Mouse (Mus musculus) neural tube, embryonic 14.5 days (tissue): ENCODE results near the gene Exoc2. TPM values are rescaled to one million over a fixed set of nuclear protein-coding genes. Genes with fewer than 3 reads are reported as not detected.

Experiments
- ATAC-seq: fragments of 200-750 bp; cut with Nextera tagmentation; 2 replicates; pipeline ENCODE4 v1.8.0; 2017; ENCODE audit warnings: low read depth, mild to moderate bottlenecking, moderate TSS enrichment, moderate library complexity
- H3K27ac ChIP-seq: fragments of 300-500 bp; sonication (generic); 2 replicates; pipeline ENCODE4 v1.5.1; 2014; ENCODE audit warnings: low read depth, mild to moderate bottlenecking, control low read depth, low read length, moderate library complexity, mixed read lengths
- H3K27me3 ChIP-seq: fragments of 300-500 bp; sonication (generic); 2 replicates; pipeline ENCODE4 v1.6.1; 2014; ENCODE audit warnings: low read length; ENCODE audit not compliant: control insufficient read depth, insufficient read depth
- H3K36me3 ChIP-seq: fragments of 300-500 bp; sonication (generic); 2 replicates; pipeline ENCODE4 v1.6.1; 2014; ENCODE audit warnings: low read length, mixed read lengths; ENCODE audit not compliant: control insufficient read depth, insufficient read depth
- H3K4me1 ChIP-seq: fragments of 300-500 bp; sonication (generic); 2 replicates; pipeline ENCODE4 v1.6.1; 2014; ENCODE audit warnings: low read length; ENCODE audit not compliant: control insufficient read depth, insufficient read depth
- H3K4me2 ChIP-seq: fragments of 300-500 bp; sonication (generic); 2 replicates; pipeline ENCODE4 v1.6.1; 2014; ENCODE audit warnings: mild to moderate bottlenecking, low read depth, low read length, control low read depth
- H3K4me3 ChIP-seq: fragments of 300-500 bp; sonication (generic); 2 replicates; pipeline ENCODE4 v1.5.1; 2014; ENCODE audit warnings: low read depth, low read length, control low read depth, mixed read lengths
- H3K9ac ChIP-seq: fragments of 300-500 bp; sonication (generic); replicated peaks from 2 replicates; pipeline ENCODE4 v1.6.1; 2014; ENCODE audit warnings: low read depth, mild to moderate bottlenecking, control low read depth, low read length, mixed read lengths
- H3K9me3 ChIP-seq: fragments of 300-500 bp; sonication (generic); 2 replicates; pipeline ENCODE4 v1.6.1; 2016; ENCODE audit warnings: low read length; ENCODE audit not compliant: control insufficient read depth
- WGBS: fragments of 180-500 bp; shearing (Covaris S2); extraction: QIAGEN DNeasy Blood & Tissue Kit; methylation state at CpG from one replicate; pipeline ENCODE4 v1.1.7; 2014; 5-methylcytosine and 5-hydroxymethylcytosine counted together
- polyA plus RNA-seq: library from polyadenylated mRNA; unstranded; fragments of >200 nt; fragmentation: Nextera tagmentation; extraction: Ambion mirVana; gene quantifications from 2 replicates; pipeline ENCODE4 v1.2.1, GENCODE M21; 2014

The Exoc2 gene
- polyA plus RNA-seq, 1 experiment from 2014 or later: 56.3 TPM

DNA sequence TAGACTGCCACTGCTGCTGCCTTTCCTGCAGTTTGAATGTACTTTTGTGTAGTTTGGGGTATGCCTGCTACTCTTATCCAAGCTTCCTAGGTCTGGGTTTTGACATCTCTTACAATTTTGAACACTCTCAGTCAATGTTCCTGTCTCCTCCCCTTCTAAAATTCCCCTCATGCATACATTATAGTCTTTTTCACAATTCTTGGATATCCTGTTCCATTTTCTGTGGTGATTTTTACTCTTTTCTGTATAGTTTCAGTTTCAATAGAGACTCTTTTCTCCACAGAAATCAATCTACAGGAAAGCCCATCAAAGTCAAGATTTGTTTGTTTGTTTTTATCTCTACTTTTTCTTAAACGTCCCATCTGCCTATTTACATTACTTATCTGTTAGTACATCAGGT, 20.3 kb downstream of the Exoc2 start:
- no peaks in the 10 kb centered on the region for H3K27me3 ChIP-seq
- H3K36me3 ChIP-seq: no peaks in the 10 kb centered on the region
- H3K4me2 ChIP-seq: no peak overlapping the region
- WGBS: 87% methylated on average over 1 of the region's 1 CpGs
- H3K9me3 ChIP-seq: no peaks in the 10 kb centered on the region
- H3K4me3 ChIP-seq: no peak overlapping the region
- no peaks in the 10 kb centered on the region for H3K4me1 ChIP-seq
- no peak overlapping the region for H3K27ac ChIP-seq
- no peak for ATAC-seq
- no peak overlapping the region for H3K9ac ChIP-seq

- no peaks in the 10 kb centered on the region for H3K9me3 ChIP-seq
- H3K36me3 ChIP-seq: no peaks in the 10 kb centered on the region
- H3K27ac ChIP-seq: no peak overlapping the region
- WGBS: 95% methylated on average over 2 of the region's 2 CpGs
- no peak overlapping the region for H3K4me2 ChIP-seq
- no peaks in the 10 kb centered on the region for H3K4me1 ChIP-seq
- no peak overlapping the region for H3K9ac ChIP-seq
- no peak for ATAC-seq
- H3K4me3 ChIP-seq: no peak overlapping the region
- H3K27me3 ChIP-seq: no peaks in the 10 kb centered on the region
These were observed 21.8 kb downstream of the Exoc2 start for GRCm38 (mm10) chr13:30952044-30952443.

GRCm38 (mm10) chr13:30949181-30949580, 24.7 kb downstream of the Exoc2 start:
- Histone ChIP-seq H3K9ac (no peak overlapping the region), H3K9me3 (no peaks in the 10 kb centered on the region), H3K27ac (no peak overlapping the region), H3K27me3 (no peaks in the 10 kb centered on the region), H3K4me2 (no peak overlapping the region), H3K4me1 (no peaks in the 10 kb centered on the region), H3K4me3 (no peak overlapping the region), H3K36me3 (no peaks in the 10 kb centered on the region)
- no peak for ATAC-seq
- over 99% methylated on average over 9 of the region's 9 CpGs for WGBS

- Histone ChIP-seq H3K9ac (no peak within 1 kb of the TSS), H3K36me3 (no peaks in the 10 kb centered on the region), H3K27ac (no peak within 1 kb of the TSS), H3K4me3 (no peak within 1 kb of the TSS), H3K27me3 (no peaks in the 10 kb centered on the region), H3K4me2 (no peak within 1 kb of the TSS), H3K4me1 (no peaks in the 10 kb centered on the region), H3K9me3 (no peaks in the 10 kb centered on the region)
- ATAC-seq: no peak
- WGBS: 95% methylated on average over 11 of the region's 11 CpGs
These were observed 26.4 kb downstream of the Exoc2 start, which contains the start of gene Hus1b for GRCm38 (mm10) chr13:30947540-30947939. TSS of gene Hus1b (minus strand) at chr13:30947759.

GRCm38 (mm10) chr13:30947129-30947528, 26.8 kb downstream of the Exoc2 start:
- no peak overlapping the region for H3K27ac ChIP-seq
- no peaks in the 10 kb centered on the region for H3K27me3 ChIP-seq
- no peak overlapping the region for H3K4me2 ChIP-seq
- H3K9me3 ChIP-seq: no peaks in the 10 kb centered on the region
- H3K4me1 ChIP-seq: no peaks in the 10 kb centered on the region
- no peak overlapping the region for H3K4me3 ChIP-seq
- H3K9ac ChIP-seq: no peak overlapping the region
- H3K36me3 ChIP-seq: no peaks in the 10 kb centered on the region
- no peak for ATAC-seq
- WGBS: 95% methylated on average over 15 of the region's 15 CpGs

GRCm38 (mm10) chr13:30945788-30946187, 28.1 kb downstream of the Exoc2 start:
- H3K27me3 ChIP-seq: no peaks in the 10 kb centered on the region
- H3K9me3 ChIP-seq: no peaks in the 10 kb centered on the region
- H3K27ac ChIP-seq: no peak overlapping the region
- H3K4me2 ChIP-seq: no peak overlapping the region
- no peaks in the 10 kb centered on the region for H3K36me3 ChIP-seq
- no peak overlapping the region for H3K9ac ChIP-seq
- no peak overlapping the region for H3K4me3 ChIP-seq
- no peak for ATAC-seq
- no peaks in the 10 kb centered on the region for H3K4me1 ChIP-seq

DNA sequence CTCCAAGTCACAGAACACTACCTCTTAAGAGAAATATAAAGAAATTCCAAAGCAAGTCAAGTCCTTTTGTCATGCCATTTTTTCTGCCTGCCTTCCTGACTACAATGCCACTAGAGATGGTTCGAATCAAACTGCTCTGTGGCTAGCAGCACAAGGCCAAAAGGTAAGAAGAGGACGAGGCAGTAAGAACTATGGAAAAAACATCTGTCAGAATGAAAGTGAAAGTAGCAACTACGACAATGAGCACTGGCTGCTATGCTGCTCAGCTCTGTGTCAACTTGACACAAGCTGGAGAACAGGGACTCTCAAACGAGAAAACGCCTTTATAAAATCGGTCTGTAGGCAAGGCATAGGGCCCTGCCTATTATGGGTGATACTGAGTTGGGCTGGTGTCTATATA, 40.9 kb downstream of the Exoc2 start:
- Histone ChIP-seq H3K36me3 (no peaks in the 10 kb centered on the region), H3K4me3 (no peak overlapping the region), H3K9me3 (no peaks in the 10 kb centered on the region), H3K27ac (no peak overlapping the region), H3K4me1 (no peaks in the 10 kb centered on the region), H3K4me2 (no peak overlapping the region), H3K27me3 (no peaks in the 10 kb centered on the region), H3K9ac (no peak overlapping the region)
- WGBS: 75% methylated on average over 6 of the region's 6 CpGs
- no peak for ATAC-seq

- H3K27ac ChIP-seq: no peak overlapping the region
- no peak overlapping the region for H3K4me3 ChIP-seq
- no peak overlapping the region for H3K4me2 ChIP-seq
- no peak for ATAC-seq
- no peaks in the 10 kb centered on the region for H3K4me1 ChIP-seq
- no peaks in the 10 kb centered on the region for H3K36me3 ChIP-seq
- no peaks in the 10 kb centered on the region for H3K27me3 ChIP-seq
- WGBS: 85% methylated on average over 4 of the region's 4 CpGs
- no peak overlapping the region for H3K9ac ChIP-seq
- no peaks in the 10 kb centered on the region for H3K9me3 ChIP-seq
These were observed 42.3 kb downstream of the Exoc2 start for GRCm38 (mm10) chr13:30931613-30932012.

GRCm38 (mm10) chr13:30929119-30929518, 44.8 kb downstream of the Exoc2 start:
- H3K36me3 ChIP-seq: peaks cover 7% of the 10 kb centered on the region; the same call in 1 of the 2 replicates
- H3K9ac ChIP-seq: no peak overlapping the region
- no peak overlapping the region for H3K4me3 ChIP-seq
- H3K4me1 ChIP-seq: no peaks in the 10 kb centered on the region
- H3K27me3 ChIP-seq: no peaks in the 10 kb centered on the region
- H3K4me2 ChIP-seq: no peak overlapping the region
- no peaks in the 10 kb centered on the region for H3K9me3 ChIP-seq
- 96% methylated on average over 2 of the region's 2 CpGs for WGBS
- no peak overlapping the region for H3K27ac ChIP-seq
- no peak for ATAC-seq

- Histone ChIP-seq H3K9me3 (no peaks in the 10 kb centered on the region), H3K4me3 (no peak overlapping the region), H3K4me1 (no peaks in the 10 kb centered on the region), H3K36me3 (peaks cover 7% of the 10 kb centered on the region; the same call in 1 of the 2 replicates), H3K4me2 (no peak overlapping the region), H3K9ac (no peak overlapping the region), H3K27ac (no peak overlapping the region), H3K27me3 (no peaks in the 10 kb centered on the region)
- WGBS: 87% methylated on average over 6 of the region's 6 CpGs
- ATAC-seq: no peak
These were observed 49.6 kb downstream of the Exoc2 start for GRCm38 (mm10) chr13:30924269-30924668.
